Mouse (Mus musculus): ENCODE data around the gene Ocln. TPM values are rescaled to one million over a fixed set of nuclear protein-coding genes. Genes with fewer than 3 reads are reported as not detected.

The Ocln gene
- total and polyA plus RNA-seq, 2 experiments from 2014 or later: 11.9 to 12.9 TPM

GRCm38 (mm10) chr13:100570713-100571112, 18.2 kb upstream of the Ocln start:
- H3K27ac ChIP-seq: no peak overlapping the region
- no peak for TF ChIP-seq CTCF (IDR thresholded peaks at IDR 0.05; ENCODE audit: low read depth)
- ATAC-seq: no peak
- no peak overlapping the region for H3K9ac ChIP-seq (replicated peaks; ENCODE audit: low read length)
- no peaks in the 10 kb centered on the region for H3K9me3 ChIP-seq (ENCODE audit: low read length)
- no peak overlapping the region for H3K4me2 ChIP-seq (ENCODE audit: low read depth, low read length)
- H3K4me1 ChIP-seq (ENCODE audit: insufficient read depth, low read length): no peaks in the 10 kb centered on the region
- WGBS: 73% methylated on average over 2 of the region's 2 CpGs
- H3K4me3 ChIP-seq (ENCODE audit: low read length): no peak overlapping the region
- H3K27me3 ChIP-seq (ENCODE audit: insufficient read depth, low read length): no peaks in the 10 kb centered on the region
- H3K36me3 ChIP-seq (ENCODE audit: insufficient read depth, low read length): no peaks in the 10 kb centered on the region
- DNase-seq (ENCODE audit: low spot score): no peak

- Histone ChIP-seq H3K9ac (replicated peaks; ENCODE audit: low read length) (no peak overlapping the region), H3K27me3 (ENCODE audit: insufficient read depth, low read length) (no peaks in the 10 kb centered on the region), H3K4me3 (ENCODE audit: low read length) (no peak overlapping the region), H3K27ac (no peak overlapping the region), H3K9me3 (ENCODE audit: low read length) (no peaks in the 10 kb centered on the region), H3K36me3 (ENCODE audit: insufficient read depth, low read length) (no peaks in the 10 kb centered on the region), H3K4me2 (ENCODE audit: low read depth, low read length) (no peak overlapping the region), H3K4me1 (ENCODE audit: insufficient read depth, low read length) (no peaks in the 10 kb centered on the region)
- no peak for TF ChIP-seq CTCF (IDR thresholded peaks at IDR 0.05; ENCODE audit: low read depth)
- WGBS: 96% methylated on average over 1 of the region's 1 CpGs
- no peak for DNase-seq (ENCODE audit: low spot score)
- no peak for ATAC-seq
Observed at GRCm38 (mm10) chr13:100568359-100568758, 15.8 kb upstream of the Ocln start.

DNA sequence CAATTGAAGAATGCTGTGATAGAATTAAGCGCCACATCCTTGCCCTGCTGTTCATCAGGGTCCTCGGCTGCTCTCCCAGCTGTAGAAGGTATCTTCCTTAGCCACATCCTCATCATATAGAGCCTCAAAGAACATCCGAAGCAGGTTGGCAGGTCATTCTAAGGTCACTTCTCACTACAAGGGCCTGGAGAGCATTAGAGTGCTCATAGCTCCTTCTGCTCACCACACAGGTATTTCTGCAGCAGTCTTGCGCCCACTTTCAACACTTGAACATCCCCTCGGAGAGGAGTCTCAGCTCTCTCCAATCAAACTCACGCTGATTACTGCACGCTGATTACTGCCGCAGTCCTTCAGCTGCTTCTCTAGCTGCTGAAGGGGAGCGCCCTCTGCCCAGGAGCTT, 6.9 kb upstream of the Ocln start:
- ATAC-seq (no peak), DNase-seq (ENCODE audit: low spot score) (no peak)
- H3K4me2 ChIP-seq (ENCODE audit: low read depth, low read length): no peak overlapping the region
- H3K4me3 ChIP-seq (ENCODE audit: low read length): no peak overlapping the region
- H3K9ac ChIP-seq (replicated peaks; ENCODE audit: low read length): no peak overlapping the region
- H3K9me3 ChIP-seq (ENCODE audit: low read length): no peaks in the 10 kb centered on the region
- no peaks in the 10 kb centered on the region for H3K36me3 ChIP-seq (ENCODE audit: insufficient read depth, low read length)
- TF ChIP-seq CTCF (IDR thresholded peaks at IDR 0.05; ENCODE audit: low read depth): no peak
- no peak overlapping the region for H3K27ac ChIP-seq
- no peaks in the 10 kb centered on the region for H3K4me1 ChIP-seq (ENCODE audit: insufficient read depth, low read length)
- no peaks in the 10 kb centered on the region for H3K27me3 ChIP-seq (ENCODE audit: insufficient read depth, low read length)
- 81% methylated on average over 9 of the region's 9 CpGs for WGBS

DNA sequence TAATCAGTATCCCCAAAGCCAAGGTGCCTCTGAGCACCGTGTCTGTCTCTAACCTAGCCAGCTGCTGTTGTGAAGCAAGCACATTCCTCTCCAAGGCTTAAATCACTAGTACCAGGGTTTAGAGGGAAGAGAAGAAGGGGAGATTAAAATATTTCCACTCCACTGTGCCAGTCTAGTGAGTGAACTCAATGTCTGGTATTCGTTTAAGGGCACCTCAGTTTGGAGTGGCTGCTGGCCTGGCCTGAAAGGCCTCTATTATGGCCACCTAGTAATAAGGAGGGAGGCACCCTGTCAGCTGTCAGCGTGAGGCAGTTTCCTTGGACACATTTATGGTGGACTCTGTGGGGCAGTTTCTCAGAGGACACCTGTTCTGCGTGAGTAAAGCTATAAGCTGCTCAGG, 4.5 kb upstream of the Ocln start:
- Histone ChIP-seq H3K36me3 (ENCODE audit: insufficient read depth, low read length) (no peaks in the 10 kb centered on the region), H3K4me3 (ENCODE audit: low read length) (no peak overlapping the region), H3K27me3 (ENCODE audit: insufficient read depth, low read length) (0 out of 2 replicates have a peak, but pooled peaks cover under 1% of the 10 kb centered on the region), H3K4me2 (ENCODE audit: low read depth, low read length) (no peak overlapping the region), H3K27ac (no peak overlapping the region), H3K9me3 (ENCODE audit: low read length) (no peaks in the 10 kb centered on the region), H3K9ac (replicated peaks; ENCODE audit: low read length) (no peak overlapping the region), H3K4me1 (ENCODE audit: insufficient read depth, low read length) (no peaks in the 10 kb centered on the region)
- ATAC-seq (no peak), DNase-seq (ENCODE audit: low spot score) (no peak)
- TF ChIP-seq CTCF (IDR thresholded peaks at IDR 0.05; ENCODE audit: low read depth): no peak
- WGBS: 64% methylated on average over 4 of the region's 4 CpGs

- WGBS: 4% methylated on average over 12 of the region's 12 CpGs
- H3K9ac ChIP-seq (replicated peaks; ENCODE audit: low read length): peak overlapping the region; percentile 49; the same call in 1 of the 2 replicates
- DNase-seq (ENCODE audit: low spot score): peak; percentile 13
- H3K36me3 ChIP-seq (ENCODE audit: insufficient read depth, low read length): no peaks in the 10 kb centered on the region
- ATAC-seq: no peak
- no peaks in the 10 kb centered on the region for H3K4me1 ChIP-seq (ENCODE audit: insufficient read depth, low read length)
- peak overlapping the region; percentile 75 for H3K4me3 ChIP-seq (ENCODE audit: low read length)
- H3K27ac ChIP-seq: no peak overlapping the region
- H3K27me3 ChIP-seq (ENCODE audit: insufficient read depth, low read length): peaks cover 21% of the 10 kb centered on the region
- H3K9me3 ChIP-seq (ENCODE audit: low read length): no peaks in the 10 kb centered on the region
- no peak for TF ChIP-seq CTCF (IDR thresholded peaks at IDR 0.05; ENCODE audit: low read depth)
- H3K4me2 ChIP-seq (ENCODE audit: low read depth, low read length): peak overlapping the region; percentile 94
Observed at GRCm38 (mm10) chr13:100553042-100553437, 522 bp upstream of the Ocln start.

DNA sequence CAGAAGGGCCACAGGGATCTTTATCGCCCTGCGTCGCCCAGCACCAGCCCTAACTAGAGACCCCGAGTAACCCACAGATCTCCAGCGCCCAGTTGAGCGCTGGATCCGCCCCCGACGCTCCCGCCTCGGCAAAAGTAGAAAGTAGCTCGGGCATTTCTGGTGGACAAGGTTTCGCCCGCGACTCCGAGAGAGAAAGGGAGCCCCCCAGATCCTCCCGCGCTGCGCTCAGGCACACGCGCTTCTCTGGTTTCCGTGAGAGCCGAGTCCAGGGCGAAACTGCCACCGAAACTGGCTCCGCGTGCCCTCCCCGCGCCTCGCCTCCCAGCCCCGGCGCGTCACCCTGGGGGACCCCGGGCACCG, 529 bp downstream of the Ocln start:
- ATAC-seq (peak; percentile 61), DNase-seq (ENCODE audit: low spot score) (peak; percentile 6)
- WGBS: 1% methylated on average over 32 of the region's 35 CpGs
- Histone ChIP-seq H3K27me3 (ENCODE audit: insufficient read depth, low read length) (peaks cover 21% of the 10 kb centered on the region), H3K9ac (replicated peaks; ENCODE audit: low read length) (peak overlapping the region; percentile 49), H3K4me2 (ENCODE audit: low read depth, low read length) (peak overlapping the region; percentile 94), H3K36me3 (ENCODE audit: insufficient read depth, low read length) (no peaks in the 10 kb centered on the region), H3K4me1 (ENCODE audit: insufficient read depth, low read length) (no peaks in the 10 kb centered on the region), H3K9me3 (ENCODE audit: low read length) (no peaks in the 10 kb centered on the region), H3K27ac (peak overlapping the region; percentile 41; the same call in 1 of the 2 replicates), H3K4me3 (ENCODE audit: low read length) (peak overlapping the region; percentile 75)
- no peak for TF ChIP-seq CTCF (IDR thresholded peaks at IDR 0.05; ENCODE audit: low read depth)

GRCm38 (mm10) chr13:100551371-100552008, 1.0 kb downstream of the Ocln start:
- Histone ChIP-seq H3K9ac (replicated peaks; ENCODE audit: low read length) (peak overlapping the region; percentile 49), H3K4me3 (ENCODE audit: low read length) (peak overlapping the region; percentile 75), H3K27ac (peak overlapping the region; percentile 29; the same call in 1 of the 2 replicates), H3K27me3 (ENCODE audit: insufficient read depth, low read length) (peaks cover 21% of the 10 kb centered on the region), H3K4me1 (ENCODE audit: insufficient read depth, low read length) (no peaks in the 10 kb centered on the region), H3K36me3 (ENCODE audit: insufficient read depth, low read length) (no peaks in the 10 kb centered on the region), H3K4me2 (ENCODE audit: low read depth, low read length) (peak overlapping the region; percentile 94), H3K9me3 (ENCODE audit: low read length) (no peaks in the 10 kb centered on the region)
- ATAC-seq (peak; percentile 43), DNase-seq (ENCODE audit: low spot score) (no peak)
- no peak for TF ChIP-seq CTCF (IDR thresholded peaks at IDR 0.05; ENCODE audit: low read depth)
- under 1% methylated on average over 41 of the region's 41 CpGs for WGBS
